Mouse (Mus musculus) adrenal gland, adult 10 weeks (tissue): ENCODE results near the gene Nasp. TPM values are rescaled to one million over a fixed set of nuclear protein-coding genes. Genes with fewer than 3 reads are reported as not detected.

ENCODE experiments used
- polyA plus RNA-seq: library from polyadenylated mRNA; stranded (reverse); fragments of 350-450 nt; fragmentation: Illumina TruSeq; extraction: RNeasy Lipid Tissue Mini Kit (QIAGEN cat#74804); gene quantifications from one replicate; pipeline ENCODE4 v1.2.3, GENCODE M21; 2014; ENCODE audit warnings: low read depth, low replicate concordance

Gene Nasp
- 69.5 TPM for polyA plus RNA-seq

DNA sequence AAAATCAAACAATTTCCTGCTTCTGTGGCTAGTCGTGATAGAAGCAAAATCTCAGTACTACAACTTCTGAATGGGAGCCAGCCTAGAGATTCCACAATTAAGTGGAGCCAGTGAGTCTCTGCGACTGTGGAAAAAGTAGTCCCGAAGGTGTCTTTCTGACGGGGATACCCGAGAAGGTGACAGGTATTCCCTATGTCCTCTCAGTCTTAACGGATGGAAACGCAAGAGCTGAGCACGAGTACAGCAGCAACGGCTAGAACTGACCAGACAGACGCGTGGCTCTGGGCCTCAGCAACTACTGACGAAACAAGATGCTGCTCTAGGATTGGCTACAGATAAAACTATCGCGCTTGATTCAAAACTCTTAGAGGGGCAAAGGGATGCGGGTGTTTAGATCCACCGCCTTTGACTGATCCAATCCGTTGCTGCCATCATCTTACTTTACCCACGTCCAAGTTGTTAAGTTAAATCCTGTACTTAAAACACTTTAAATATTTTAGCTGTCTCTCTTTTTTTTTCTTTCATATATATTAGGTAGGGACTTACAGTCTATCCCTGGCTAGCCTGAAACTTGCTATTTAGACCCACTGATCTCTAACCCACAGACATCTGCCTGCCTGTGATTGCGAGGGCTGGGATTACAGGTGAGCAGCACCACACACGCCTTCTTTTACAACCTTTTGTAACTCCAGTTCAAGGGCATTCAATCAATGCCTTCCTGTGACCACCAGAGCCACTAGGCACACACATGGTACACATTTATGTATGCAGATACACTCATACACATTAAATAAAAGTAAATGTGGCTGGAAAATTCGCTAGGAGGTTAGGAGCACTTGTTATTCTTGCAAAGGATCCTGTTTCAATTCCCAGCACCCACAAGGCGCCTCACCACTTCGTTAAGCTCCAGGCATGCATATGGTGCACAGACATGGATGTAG is at the start of gene Nasp:
Nasp (minus strand) TSS at position 220 of the 941 bp plus-strand sequence.

DNA sequence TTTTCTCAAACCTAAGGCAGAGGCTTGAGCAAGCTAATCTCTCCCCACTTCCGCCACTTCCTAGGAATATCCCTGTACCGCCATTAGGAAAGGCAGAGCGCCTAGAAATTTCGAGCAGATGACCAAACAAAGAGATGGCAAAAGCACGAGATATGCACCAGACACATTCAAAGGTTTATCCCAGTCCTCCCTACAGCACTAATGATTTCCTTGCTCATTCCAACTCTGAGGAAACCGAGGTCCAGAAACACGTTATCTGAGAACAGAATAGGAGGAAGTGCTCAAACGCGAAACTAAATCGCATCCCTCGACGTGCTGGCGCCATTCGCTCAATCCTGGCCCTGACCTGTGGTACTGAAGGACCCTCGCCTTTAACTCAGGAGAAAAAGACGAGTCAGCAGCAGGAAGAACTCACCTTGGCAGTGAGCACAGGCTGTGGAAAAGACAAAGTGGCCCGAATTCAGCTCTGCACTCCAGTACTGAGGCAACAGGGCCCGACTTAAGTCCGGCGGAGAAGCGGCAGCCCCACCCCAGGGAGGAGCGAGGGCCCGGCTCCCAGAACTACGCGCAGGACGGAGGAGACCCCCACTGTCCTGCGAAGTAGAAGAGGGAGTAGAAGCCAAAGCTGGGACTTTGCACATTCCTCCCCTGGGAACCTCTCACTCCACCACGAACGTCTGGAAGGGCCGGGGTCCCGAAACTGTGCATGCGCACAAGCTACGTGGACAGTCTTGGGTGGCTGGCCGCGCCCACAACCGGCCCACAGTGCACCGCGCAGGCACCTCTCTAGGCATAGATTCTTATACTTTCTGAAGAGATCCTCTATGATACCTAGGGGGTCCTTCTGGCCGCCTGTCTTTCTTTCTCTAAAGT is 23.4 kb upstream of the Nasp start, which contains the start of gene Akr1a1:
Akr1a1 (minus strand) TSS at position 757 of the 873 bp plus-strand sequence.

GRCm38 (mm10) chr4:116596379-116596778 is 31.4 kb downstream of the Nasp start, which contains the start of gene Ccdc17:
Ccdc17 (plus strand) TSS chr4:116596654.

GRCm38 (mm10) chr4:116557306-116558121 is 70.2 kb downstream of the Nasp start, which contains the start of gene Gpbp1l1:
Gpbp1l1 (plus strand) TSS chr4:116557658.

GRCm38 (mm10) chr4:116555413-116556300 is 72.1 kb downstream of the Nasp start, which contains the start of gene Tmem69:
Tmem69 (minus strand) TSS chr4:116555936.

Other genes with a start within 250 kb of the Nasp start
- 19.0 TPM for gene Mast2, start 163.8 kb downstream of the Nasp start, polyA plus RNA-seq
- 25.8 TPM for gene Ipp, start 120.4 kb downstream of the Nasp start, polyA plus RNA-seq
- 120 TPM for gene Tmem69, start 72.0 kb downstream of the Nasp start, polyA plus RNA-seq
- 83.8 TPM for gene Gpbp1l1, start 70.3 kb downstream of the Nasp start, polyA plus RNA-seq
- gene Ccdc17, start 31.3 kb downstream of the Nasp start, polyA plus RNA-seq: 4.5 TPM
- gene Akr1a1, start 23.7 kb upstream of the Nasp start, polyA plus RNA-seq: 960 TPM
- 4,921 TPM for gene Prdx1, start 57.6 kb upstream of the Nasp start, polyA plus RNA-seq
- gene Mmachc, start 80.5 kb upstream of the Nasp start, polyA plus RNA-seq: 57.8 TPM
- gene Ccdc163, start 80.6 kb upstream of the Nasp start, polyA plus RNA-seq: 16.2 TPM
- gene Tesk2, start 93.0 kb upstream of the Nasp start, polyA plus RNA-seq: 2.0 TPM
- 5.2 TPM for gene Toe1, start 179.7 kb upstream of the Nasp start, polyA plus RNA-seq
- not detected for gene Mutyh, start 179.8 kb upstream of the Nasp start, polyA plus RNA-seq
- gene Hpdl, start 193.8 kb upstream of the Nasp start, polyA plus RNA-seq: not detected
- gene Zswim5, start 249.4 kb upstream of the Nasp start, polyA plus RNA-seq: 3.1 TPM